In the genomic region with DNA sequence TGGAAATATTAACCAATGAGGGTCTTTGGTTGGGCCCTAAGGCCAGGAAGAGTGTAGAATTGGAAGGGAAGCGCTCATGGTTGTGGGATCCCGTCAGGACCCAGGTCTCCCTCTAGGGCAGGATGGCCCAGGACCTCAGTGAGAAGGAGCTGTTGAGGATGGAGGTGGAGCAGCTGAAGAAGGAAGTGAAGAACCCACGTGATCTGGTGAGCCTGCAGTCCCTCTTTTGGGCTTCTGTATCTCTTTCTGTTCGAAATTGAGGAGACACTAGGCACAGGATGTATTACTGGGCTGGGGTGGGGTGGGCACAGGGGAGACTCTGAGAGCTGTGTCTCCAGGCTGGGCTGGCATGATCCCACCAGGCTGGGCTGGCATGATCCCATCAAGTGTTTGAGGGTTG, we compare ENCODE assay signal across 21 mouse cellular contexts. TPM values are rescaled to one million over a fixed set of nuclear protein-coding genes. Genes with fewer than 3 reads are reported as not detected.
DNase-seq lines count a peak whose midpoint lies in the region; ATAC-seq and TF ChIP-seq lines count a peak whose summit lies in the region.
"Had no signal": no experiment of that assay in that cellular context is flagged by ENCODE, and none has a peak within 500 bp of the region (broad histone marks: within the 10 kb centered on the region; RNA-seq: fewer than 3 reads in every experiment).

No protein-coding gene starts in this region.

- WGBS in heart, embryonic 10.5 days, result 56% methylated on average over 4 of the region's 4 CpGs
- WGBS in kidney, embryonic 16.5 days, result 72% methylated on average over 4 of the region's 4 CpGs
- 36% methylated on average over 4 of the region's 4 CpGs for whole genome bisulfite sequencing in liver, postnatal 0 days (ENCODE audit: insufficient replicate concordance)

- TF ChIP-seq CTCF in bone marrow macrophage, adult 2 months (IDR thresholded peaks at IDR 0.05; ENCODE audit: low read depth, low read length), result no peak
- no peak for TF ChIP-seq CTCF in liver, postnatal 0 days (IDR thresholded peaks at IDR 0.05; ENCODE audit: low read depth)

- H3K27me3 ChIP-seq in heart, embryonic 10.5 days (ENCODE audit: insufficient read depth, poor library complexity, severe bottlenecking), result peaks cover 39% of the 10 kb centered on the region
- no peaks in the 10 kb centered on the region for H3K27me3 ChIP-seq in kidney, embryonic 16.5 days (ENCODE audit: insufficient read depth, low read length)
- H3K27me3 ChIP-seq in liver, postnatal 0 days (ENCODE audit: insufficient read depth, low read length), result no peaks in the 10 kb centered on the region

- peak overlapping the region; percentile 37; the same call in 1 of the 2 replicates for H3K4me2 ChIP-seq in kidney, embryonic 16.5 days (replicated peaks; ENCODE audit: low read depth, low read length)
- no peak overlapping the region for H3K4me2 ChIP-seq in liver, postnatal 0 days (ENCODE audit: low read depth, low read length)
- H3K4me2 ChIP-seq: forebrain, embryonic 13.5 days; hindbrain, embryonic 12.5 days; limb, embryonic 12.5 days; neural tube, embryonic 15.5 days had no signal

- peaks cover 27% of the 10 kb centered on the region for H3K4me1 ChIP-seq in heart, embryonic 10.5 days
- H3K4me1 ChIP-seq in kidney, embryonic 16.5 days (ENCODE audit: insufficient read depth, low read length), result peaks cover 6% of the 10 kb centered on the region; the same call in 1 of the 2 replicates
- H3K4me1 ChIP-seq in bone marrow macrophage, adult 2 months (ENCODE audit: control insufficient read depth, insufficient read depth, low read length), result peaks cover 62% of the 10 kb centered on the region
- peaks cover 24% of the 10 kb centered on the region for H3K4me1 ChIP-seq in liver, postnatal 0 days (ENCODE audit: insufficient read depth)
- H3K4me1 ChIP-seq: forebrain, embryonic 13.5 days; neural tube, embryonic 15.5 days had no signal

- H3K27ac ChIP-seq in heart, embryonic 10.5 days, result no peak overlapping the region
- no peak overlapping the region for H3K27ac ChIP-seq in kidney, embryonic 16.5 days (ENCODE audit: low read length)
- peak overlapping the region; percentile 88 for H3K27ac ChIP-seq in bone marrow macrophage, adult 2 months (ENCODE audit: insufficient read depth, low read depth, low read length)
- H3K27ac ChIP-seq in liver, postnatal 0 days (ENCODE audit: low read depth), result 0 out of 2 replicates have a peak overlapping the region, but pooled peaks have one; percentile 4
- H3K27ac ChIP-seq: forebrain, embryonic 13.5 days; hindbrain, embryonic 12.5 days; limb, embryonic 12.5 days; neural tube, embryonic 15.5 days had no signal

- no peak for TF ChIP-seq EP300 in liver, postnatal 0 days (IDR thresholded peaks at IDR 0.05; ENCODE audit: low read depth)

- intact Hi-C loops in heart, postnatal 14 days (cut with DNase I), result no loop called here

- no peak for DNase-seq in heart, embryonic 10.5 days (ENCODE audit: low spot score)
- DNase-seq in heart, postnatal 14 days, result no peak
- DNase-seq in kidney, postnatal 25 days, result no peak
- DNase-seq in liver, postnatal 0 days, result no peak
- DNase-seq in spleen, adult 12 weeks (ENCODE audit: low spot score), result no peak
- DNase-seq: adrenal gland, postnatal 36 days; cerebellum, adult 18-20 months; gastrocnemius, postnatal 25 days; kidney, adult 8-10 months; lung, postnatal 10 days; midbrain, embryonic 14.5 days; right cerebral cortex, postnatal 25 days; thymus, adult 2 months had no signal

- H3K9ac ChIP-seq in kidney, embryonic 16.5 days (replicated peaks; ENCODE audit: low read length), result no peak overlapping the region
- no peak overlapping the region; the same call in 1 of the 2 replicates for H3K9ac ChIP-seq in liver, postnatal 0 days (replicated peaks)
- H3K9ac ChIP-seq: forebrain, embryonic 13.5 days; hindbrain, embryonic 12.5 days; limb, embryonic 12.5 days; neural tube, embryonic 15.5 days had no signal

- TF ChIP-seq POLR2A in bone marrow macrophage, adult 2 months (IDR thresholded peaks at IDR 0.05; ENCODE audit: borderline replicate concordance, low read depth, low read length), result no peak

- no peaks in the 10 kb centered on the region for H3K9me3 ChIP-seq in heart, embryonic 10.5 days
- H3K9me3 ChIP-seq in kidney, embryonic 16.5 days (ENCODE audit: low read length), result no peaks in the 10 kb centered on the region
- H3K9me3 ChIP-seq in liver, postnatal 0 days (ENCODE audit: low read length), result no peaks in the 10 kb centered on the region
- H3K9me3 ChIP-seq: forebrain, embryonic 13.5 days; hindbrain, embryonic 12.5 days; limb, embryonic 12.5 days; neural tube, embryonic 15.5 days had no signal

- no peaks in the 10 kb centered on the region for H3K36me3 ChIP-seq in heart, embryonic 10.5 days
- no peaks in the 10 kb centered on the region for H3K36me3 ChIP-seq in kidney, embryonic 16.5 days (ENCODE audit: insufficient read depth, low read length)
- no peaks in the 10 kb centered on the region for H3K36me3 ChIP-seq in liver, postnatal 0 days (replicated peaks; ENCODE audit: insufficient read depth, low read length)
- H3K36me3 ChIP-seq: hindbrain, embryonic 12.5 days; limb, embryonic 12.5 days; neural tube, embryonic 15.5 days had no signal

- H3K4me3 ChIP-seq in heart, embryonic 10.5 days, result peak overlapping the region; percentile 56
- no peak overlapping the region for H3K4me3 ChIP-seq in kidney, embryonic 16.5 days (ENCODE audit: low read length)
- H3K4me3 ChIP-seq in bone marrow macrophage, adult 2 months (ENCODE audit: insufficient read depth, low read length), result peak overlapping the region; percentile 54
- H3K4me3 ChIP-seq in liver, postnatal 0 days (ENCODE audit: low read depth, low read length), result no peak overlapping the region
- H3K4me3 ChIP-seq: forebrain, embryonic 13.5 days; hindbrain, embryonic 12.5 days; limb, embryonic 12.5 days; neural tube, embryonic 15.5 days had no signal

- no peak for ATAC-seq in kidney, embryonic 16.5 days (ENCODE audit: low FRiP score, low TSS enrichment)
- no peak for ATAC-seq in liver, postnatal 0 days
- no peak for ATAC-seq in inflammation-experienced regulatory T-cells, adult 6 months
- ATAC-seq: forebrain, embryonic 13.5 days had no signal

RNA-seq across cellular contexts. Expression of a gene that starts 2.7 kb away (rescaled TPM):
- polyA plus RNA-seq in heart, embryonic 10.5 days (2016; fragmentation: Nextera tagmentation; extraction: Ambion mirVana), result 26.6 and 32.4 TPM in 2 replicates
- 10 to 100 TPM; 20.7 to 21.0 TPM for total RNA-seq in heart, postnatal 14 days (2021)
- 11.7 and 14.1 TPM in 2 replicates for polyA plus RNA-seq in kidney, embryonic 16.5 days (2015; fragmentation: Nextera tagmentation; extraction: Ambion mirVana)
- polyA plus RNA-seq in bone marrow macrophage, adult 2 months (2012; ENCODE audit: insufficient read depth, insufficient read length, missing spikeins), result 51.7 and 60.6 TPM in 2 replicates
- polyA plus RNA-seq in liver, postnatal 0 days (2015; fragmentation: Nextera tagmentation; extraction: Ambion mirVana), result 9.8 and 10.2 TPM in 2 replicates
- 100 to 1,000 TPM in 1 of 3 experiments, 10 to 100 TPM in 2; 38.9 to 105 (median 50.8) TPM for polyA plus RNA-seq in inflammation-experienced regulatory T-cells, adult 6 months (2017; shearing (Covaris generic))

RNA-seq across cellular contexts. Expression of a gene that starts 7.9 kb away (rescaled TPM):
- polyA plus RNA-seq in heart, embryonic 10.5 days (2016; fragmentation: Nextera tagmentation; extraction: Ambion mirVana), result 43.2 and 60.8 TPM in 2 replicates
- total RNA-seq in heart, postnatal 14 days (2021), result 10 to 100 TPM; 18.3 to 20.0 TPM
- polyA plus RNA-seq in kidney, embryonic 16.5 days (2015; fragmentation: Nextera tagmentation; extraction: Ambion mirVana), result 21.0 and 24.2 TPM in 2 replicates
- 167 and 176 TPM in 2 replicates for polyA plus RNA-seq in bone marrow macrophage, adult 2 months (2012; ENCODE audit: insufficient read depth, insufficient read length, missing spikeins)
- polyA plus RNA-seq in liver, postnatal 0 days (2015; fragmentation: Nextera tagmentation; extraction: Ambion mirVana), result 30.2 and 32.2 TPM in 2 replicates
- 10 to 100 TPM; 35.4 to 54.7 (median 53.1) TPM for polyA plus RNA-seq in inflammation-experienced regulatory T-cells, adult 6 months (2017; shearing (Covaris generic))

RNA-seq across cellular contexts. Expression of a gene that starts 20.6 kb away (rescaled TPM):
- polyA plus RNA-seq in heart, embryonic 10.5 days (2016; fragmentation: Nextera tagmentation; extraction: Ambion mirVana), result 0.31 and 0.42 TPM in 2 replicates
- total RNA-seq in heart, postnatal 14 days (2021), result 100 to 1,000 TPM; 172 to 179 TPM
- not detected in 2 replicates for polyA plus RNA-seq in kidney, embryonic 16.5 days (2015; fragmentation: Nextera tagmentation; extraction: Ambion mirVana)
- 7.4 and 9.4 TPM in 2 replicates for polyA plus RNA-seq in bone marrow macrophage, adult 2 months (2012; ENCODE audit: insufficient read depth, insufficient read length, missing spikeins)
- 1.9 and 2.0 TPM in 2 replicates for polyA plus RNA-seq in liver, postnatal 0 days (2015; fragmentation: Nextera tagmentation; extraction: Ambion mirVana)
- not detected for polyA plus RNA-seq in inflammation-experienced regulatory T-cells, adult 6 months (2017; shearing (Covaris generic))
- polyA plus RNA-seq: embryonic facial prominence, embryonic 11.5 days; forebrain, embryonic 13.5 days; hindbrain, embryonic 12.5 days; limb, embryonic 12.5 days had no signal

Comparison
In these comparisons a context has a peak if more than half of its experiments do, and no peak if none do; other contexts are left out.
1. H3K27ac ChIP-seq: peak in bone marrow macrophage, adult 2 months (single experiment) and liver, postnatal 0 days (single experiment); none in heart, embryonic 10.5 days (single experiment) and kidney, embryonic 16.5 days (single experiment).
2. H3K4me3 ChIP-seq: peak in heart, embryonic 10.5 days (single experiment) and bone marrow macrophage, adult 2 months (single experiment); none in kidney, embryonic 16.5 days (single experiment) and liver, postnatal 0 days (single experiment).